Mouse (Mus musculus): ENCODE measurements around the gene Arhgap42. TPM values are rescaled to one million over a fixed set of nuclear protein-coding genes. Genes with fewer than 3 reads are reported as not detected.

Gene Arhgap42
- polyA plus RNA-seq, 1 experiment = 1.4 TPM

DNA sequence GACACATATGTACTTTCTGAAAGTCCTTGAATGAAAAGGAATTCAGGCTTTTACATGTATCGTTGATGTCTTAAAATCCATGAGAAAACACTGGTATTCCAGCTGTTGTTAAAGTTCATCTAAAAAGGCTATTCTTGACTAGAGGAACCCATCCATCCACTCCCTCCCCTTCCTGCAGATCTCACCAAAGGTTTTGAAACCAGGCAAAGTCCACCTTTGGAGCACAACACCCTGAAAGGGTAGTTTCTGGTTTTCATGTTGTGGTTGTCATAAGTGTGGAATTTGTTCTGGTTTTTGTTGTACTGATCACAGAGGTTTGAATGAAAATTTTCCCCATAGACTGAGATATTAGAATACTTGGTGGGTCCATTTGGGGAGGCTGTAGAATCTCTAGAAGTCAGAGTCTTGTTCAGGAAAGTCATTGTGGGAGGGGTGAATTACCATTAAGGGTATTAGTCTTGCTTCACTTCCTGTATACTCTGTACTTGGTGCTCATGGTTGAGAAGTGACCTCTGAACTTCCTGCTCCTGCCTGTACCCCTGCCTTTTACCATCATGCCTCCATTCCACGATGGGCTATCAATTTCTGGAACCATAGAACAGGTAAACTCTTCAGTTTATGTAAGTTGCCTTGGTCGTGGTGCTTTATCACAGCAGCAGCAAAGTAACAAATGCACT, 27.4 kb downstream of the Arhgap42 start:
- DNase-seq (ENCODE audit: low read depth in 1 of 2, low spot score in 2 of 2) = no peak
- H3K4me1 ChIP-seq (ENCODE audit: control insufficient read depth, insufficient read depth, insufficient read length) = no peaks in the 10 kb centered on the region
- no peak overlapping the region for H3K27ac ChIP-seq (ENCODE audit: insufficient read depth, low read length)
- WGBS = 63% methylated on average over 3 of the region's 3 CpGs
- TF ChIP-seq POLR2A (IDR thresholded peaks at IDR 0.05; ENCODE audit: low read depth, low read length) (no peak), CTCF (IDR thresholded peaks at IDR 0.05; ENCODE audit: extremely low read depth, insufficient read depth, insufficient read length, insufficient replicate concordance) (no peak)
- H3K4me3 ChIP-seq (ENCODE audit: extremely low read depth, insufficient read depth, insufficient read length) = no peak overlapping the region
- H3K36me3 ChIP-seq (ENCODE audit: control insufficient read depth, insufficient read depth, low read length) = no peaks in the 10 kb centered on the region
- H3K27me3 ChIP-seq (ENCODE audit: control insufficient read depth, insufficient read depth, low read length) = no peaks in the 10 kb centered on the region

DNA sequence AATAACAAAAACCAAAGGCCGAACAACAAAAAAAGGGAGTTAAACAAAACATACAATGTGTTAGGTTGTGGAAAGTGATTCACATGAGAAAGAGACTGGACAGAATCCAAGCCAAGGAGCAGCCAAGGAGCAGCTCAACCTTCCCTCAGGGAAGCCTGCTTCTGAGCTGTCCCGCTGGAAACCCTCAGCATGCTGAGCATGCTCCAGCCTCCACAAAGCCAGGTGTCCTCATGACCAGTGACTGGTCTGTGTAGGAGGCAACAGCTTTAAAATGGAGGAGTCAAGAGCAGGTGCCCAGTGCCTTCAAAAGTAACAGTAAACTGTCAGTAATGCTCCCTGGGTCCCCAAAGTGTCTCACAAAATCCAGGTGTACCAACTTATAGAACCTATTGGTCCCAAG, 28.4 kb downstream of the Arhgap42 start:
- Histone ChIP-seq H3K36me3 (ENCODE audit: control insufficient read depth, insufficient read depth, low read length) (no peaks in the 10 kb centered on the region), H3K4me1 (ENCODE audit: control insufficient read depth, insufficient read depth, insufficient read length) (no peaks in the 10 kb centered on the region), H3K27ac (ENCODE audit: insufficient read depth, low read length) (no peak overlapping the region), H3K27me3 (ENCODE audit: control insufficient read depth, insufficient read depth, low read length) (no peaks in the 10 kb centered on the region), H3K4me3 (ENCODE audit: extremely low read depth, insufficient read depth, insufficient read length) (no peak overlapping the region)
- WGBS = 88% methylated on average over 2 of the region's 2 CpGs
- no peak for DNase-seq (ENCODE audit: low read depth in 1 of 2, low spot score in 2 of 2)
- TF ChIP-seq CTCF (IDR thresholded peaks at IDR 0.05; ENCODE audit: extremely low read depth, insufficient read depth, insufficient read length, insufficient replicate concordance) (no peak), POLR2A (IDR thresholded peaks at IDR 0.05; ENCODE audit: low read depth, low read length) (no peak)

DNA sequence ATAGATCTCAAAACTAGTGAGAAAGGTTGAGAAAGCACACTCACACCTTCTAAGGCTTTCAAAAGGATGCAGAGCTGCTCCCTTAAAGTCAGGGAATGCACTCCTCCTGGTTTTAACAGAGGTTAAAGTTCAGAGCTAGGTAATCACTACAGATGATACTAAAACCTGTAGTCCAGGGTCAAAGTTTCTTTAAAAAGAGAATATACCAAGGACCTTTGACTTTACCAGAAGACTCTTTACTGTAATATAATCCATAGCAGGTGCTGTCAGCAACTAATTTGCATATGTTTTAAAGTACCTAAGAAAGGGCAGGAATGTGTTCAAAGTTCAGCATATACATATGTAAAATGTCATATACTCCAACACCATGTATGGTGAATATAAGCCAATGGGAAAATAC, 30.7 kb downstream of the Arhgap42 start:
- no peaks in the 10 kb centered on the region for H3K36me3 ChIP-seq (ENCODE audit: control insufficient read depth, insufficient read depth, low read length)
- H3K27me3 ChIP-seq (ENCODE audit: control insufficient read depth, insufficient read depth, low read length) = no peaks in the 10 kb centered on the region
- no peak overlapping the region for H3K4me3 ChIP-seq (ENCODE audit: extremely low read depth, insufficient read depth, insufficient read length)
- H3K4me1 ChIP-seq (ENCODE audit: control insufficient read depth, insufficient read depth, insufficient read length) = no peaks in the 10 kb centered on the region
- no peak overlapping the region for H3K27ac ChIP-seq (ENCODE audit: insufficient read depth, low read length)
- TF ChIP-seq POLR2A (IDR thresholded peaks at IDR 0.05; ENCODE audit: low read depth, low read length) = no peak
- no peak for TF ChIP-seq CTCF (IDR thresholded peaks at IDR 0.05; ENCODE audit: extremely low read depth, insufficient read depth, insufficient read length, insufficient replicate concordance)
- DNase-seq (ENCODE audit: low read depth in 1 of 2, low spot score in 2 of 2) = no peak

DNA sequence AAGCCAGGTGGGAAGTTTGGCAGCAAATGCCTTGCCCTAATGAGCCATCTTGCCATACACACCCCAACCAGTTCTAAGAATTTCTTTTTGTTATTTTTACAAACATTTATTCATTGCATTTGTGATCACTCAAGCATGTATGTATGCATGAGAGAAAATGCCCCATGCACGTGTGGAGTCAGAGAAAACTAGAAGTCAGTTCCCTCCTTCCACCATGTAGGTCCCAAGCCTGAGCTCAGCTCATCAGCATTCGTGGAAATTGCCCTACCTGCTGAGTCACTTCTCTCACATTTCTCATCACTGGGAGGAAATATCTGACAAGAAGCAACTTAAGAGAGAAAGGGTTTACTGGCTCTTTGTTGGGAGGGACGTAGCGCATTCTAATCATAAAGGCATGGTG, 31.6 kb downstream of the Arhgap42 start:
- H3K4me1 ChIP-seq (ENCODE audit: control insufficient read depth, insufficient read depth, insufficient read length) = no peaks in the 10 kb centered on the region
- no peaks in the 10 kb centered on the region for H3K27me3 ChIP-seq (ENCODE audit: control insufficient read depth, insufficient read depth, low read length)
- 53% methylated on average over 4 of the region's 4 CpGs for WGBS
- no peak overlapping the region for H3K4me3 ChIP-seq (ENCODE audit: extremely low read depth, insufficient read depth, insufficient read length)
- DNase-seq (ENCODE audit: low read depth in 1 of 2, low spot score in 2 of 2) = no peak
- H3K27ac ChIP-seq (ENCODE audit: insufficient read depth, low read length) = no peak overlapping the region
- TF ChIP-seq CTCF (IDR thresholded peaks at IDR 0.05; ENCODE audit: extremely low read depth, insufficient read depth, insufficient read length, insufficient replicate concordance) = no peak
- TF ChIP-seq POLR2A (IDR thresholded peaks at IDR 0.05; ENCODE audit: low read depth, low read length) = no peak
- no peaks in the 10 kb centered on the region for H3K36me3 ChIP-seq (ENCODE audit: control insufficient read depth, insufficient read depth, low read length)

DNA sequence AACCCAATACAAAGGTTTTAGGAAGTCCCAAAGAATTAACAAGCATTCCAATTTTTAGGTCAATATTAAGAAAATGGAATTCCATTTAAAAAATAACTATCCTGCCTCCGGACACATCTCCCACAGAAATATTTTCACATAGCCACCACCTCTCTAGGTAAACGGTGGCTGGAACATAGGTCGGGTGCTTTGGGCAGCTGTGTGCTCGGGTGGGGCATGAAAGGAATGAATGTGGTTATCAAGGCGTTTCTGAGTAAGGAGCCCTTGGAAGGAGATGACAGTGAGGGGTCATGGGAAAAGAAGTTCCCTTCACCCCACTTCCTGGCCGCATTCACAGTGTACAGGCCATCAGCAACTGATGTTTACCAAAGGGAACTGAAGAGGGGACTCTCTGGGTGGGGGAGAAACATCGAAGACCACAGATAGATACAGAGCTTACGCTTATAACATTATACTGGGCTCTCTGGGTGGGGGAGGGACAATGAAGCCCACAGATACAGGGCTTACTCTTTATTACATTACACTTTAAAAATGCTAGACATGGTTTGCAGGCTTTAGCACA, 38.0 kb downstream of the Arhgap42 start:
- H3K27me3 ChIP-seq (ENCODE audit: control insufficient read depth, insufficient read depth, low read length) = no peaks in the 10 kb centered on the region
- no peaks in the 10 kb centered on the region for H3K36me3 ChIP-seq (ENCODE audit: control insufficient read depth, insufficient read depth, low read length)
- WGBS = 78% methylated on average over 8 of the region's 8 CpGs
- no peaks in the 10 kb centered on the region for H3K4me1 ChIP-seq (ENCODE audit: control insufficient read depth, insufficient read depth, insufficient read length)
- H3K4me3 ChIP-seq (ENCODE audit: extremely low read depth, insufficient read depth, insufficient read length) = no peak overlapping the region
- no peak for TF ChIP-seq POLR2A (IDR thresholded peaks at IDR 0.05; ENCODE audit: low read depth, low read length)
- TF ChIP-seq CTCF (IDR thresholded peaks at IDR 0.05; ENCODE audit: extremely low read depth, insufficient read depth, insufficient read length, insufficient replicate concordance) = no peak
- no peak overlapping the region for H3K27ac ChIP-seq (ENCODE audit: insufficient read depth, low read length)
- no peak for DNase-seq (ENCODE audit: low read depth in 1 of 2, low spot score in 2 of 2)

DNA sequence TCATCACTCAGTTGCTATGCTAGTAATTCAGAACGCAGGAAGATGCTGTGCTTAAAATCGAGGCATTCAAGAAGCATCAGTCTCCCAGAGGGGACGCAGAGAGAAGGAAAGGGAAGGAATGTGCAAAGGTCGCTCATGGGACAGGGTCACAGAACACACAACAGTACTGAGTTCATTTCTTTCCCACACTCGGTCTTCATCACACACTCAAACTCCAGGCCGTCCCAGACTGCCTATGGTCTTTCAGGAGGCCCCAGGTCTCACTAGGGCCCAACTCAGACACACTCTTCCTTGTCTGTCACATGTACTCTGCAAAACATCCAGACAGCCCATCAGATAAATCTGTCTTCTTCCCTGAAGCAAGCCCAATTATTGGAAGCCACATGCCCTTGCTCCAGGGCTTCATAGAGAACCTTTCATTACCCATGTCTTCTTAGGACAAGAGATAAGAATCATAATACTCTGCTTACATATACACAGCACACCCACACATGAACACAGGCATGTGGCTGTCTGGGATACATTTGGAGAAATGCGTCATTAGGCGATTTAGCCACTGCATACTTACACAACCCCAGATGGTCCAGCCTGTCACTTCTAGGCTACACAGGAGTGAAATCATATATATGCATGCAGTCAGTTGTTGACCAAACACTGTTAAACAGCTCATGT, 39.6 kb downstream of the Arhgap42 start:
- Histone ChIP-seq H3K36me3 (ENCODE audit: control insufficient read depth, insufficient read depth, low read length) (no peaks in the 10 kb centered on the region), H3K4me1 (ENCODE audit: control insufficient read depth, insufficient read depth, insufficient read length) (no peaks in the 10 kb centered on the region), H3K27me3 (ENCODE audit: control insufficient read depth, insufficient read depth, low read length) (no peaks in the 10 kb centered on the region), H3K4me3 (ENCODE audit: extremely low read depth, insufficient read depth, insufficient read length) (no peak overlapping the region), H3K27ac (ENCODE audit: insufficient read depth, low read length) (0 out of 2 replicates have a peak overlapping the region, but pooled peaks have one; percentile 29)
- WGBS = 86% methylated on average over 8 of the region's 8 CpGs
- no peak for TF ChIP-seq POLR2A (IDR thresholded peaks at IDR 0.05; ENCODE audit: low read depth, low read length)
- no peak for TF ChIP-seq CTCF (IDR thresholded peaks at IDR 0.05; ENCODE audit: extremely low read depth, insufficient read depth, insufficient read length, insufficient replicate concordance)
- no peak for DNase-seq (ENCODE audit: low read depth in 1 of 2, low spot score in 2 of 2)

DNA sequence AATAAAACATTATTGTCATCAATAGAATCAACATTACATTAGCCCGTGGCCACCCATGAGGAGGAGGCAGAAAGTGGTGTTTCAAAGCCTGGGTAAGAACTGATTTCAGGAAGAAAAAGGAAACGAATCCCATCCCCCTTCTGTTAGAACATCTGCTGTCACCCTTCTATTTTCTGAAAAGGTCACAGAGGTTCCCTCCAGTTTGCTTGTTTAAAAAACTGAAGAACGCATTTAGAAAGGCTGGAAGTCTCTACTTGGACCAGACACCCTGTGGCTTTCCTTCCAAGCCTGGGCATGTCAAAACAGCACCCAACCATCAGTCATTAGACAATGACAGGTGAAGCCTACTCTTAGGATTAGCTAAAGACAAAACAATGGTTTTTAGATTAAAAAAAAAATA, 40.3 kb downstream of the Arhgap42 start:
- 48% methylated on average over 3 of the region's 3 CpGs for WGBS
- no peaks in the 10 kb centered on the region for H3K4me1 ChIP-seq (ENCODE audit: control insufficient read depth, insufficient read depth, insufficient read length)
- H3K27me3 ChIP-seq (ENCODE audit: control insufficient read depth, insufficient read depth, low read length) = no peaks in the 10 kb centered on the region
- H3K36me3 ChIP-seq (ENCODE audit: control insufficient read depth, insufficient read depth, low read length) = no peaks in the 10 kb centered on the region
- TF ChIP-seq CTCF (IDR thresholded peaks at IDR 0.05; ENCODE audit: extremely low read depth, insufficient read depth, insufficient read length, insufficient replicate concordance) (no peak), POLR2A (IDR thresholded peaks at IDR 0.05; ENCODE audit: low read depth, low read length) (no peak)
- H3K27ac ChIP-seq (ENCODE audit: insufficient read depth, low read length) = no peak overlapping the region
- no peak overlapping the region for H3K4me3 ChIP-seq (ENCODE audit: extremely low read depth, insufficient read depth, insufficient read length)
- no peak for DNase-seq (ENCODE audit: low read depth in 1 of 2, low spot score in 2 of 2)
